Mouse (Mus musculus) embryonic facial prominence, embryonic 15.5 days (tissue): ENCODE measurements around the gene Trnp1. TPM values are rescaled to one million over a fixed set of nuclear protein-coding genes. Genes with fewer than 3 reads are reported as not detected.
A peak's percentile ranks its signal among the peaks of the same experiment; 100 is the strongest.

ENCODE experiments used
- ATAC-seq: fragments of 200-750 bp; cut with Nextera tagmentation; 2 replicates; pipeline ENCODE4 v1.8.0; 2017; ENCODE audit warnings: low read depth, moderate TSS enrichment; ENCODE audit not compliant: insufficient number of reproducible peaks, low FRiP score, low TSS enrichment
- H3K27ac ChIP-seq: fragments of 300-500 bp; sonication (generic); replicated peaks from 2 replicates; pipeline ENCODE4 v1.5.1; 2015; ENCODE audit warnings: mild to moderate bottlenecking, inconsistent platforms
- H3K27me3 ChIP-seq: fragments of 300-500 bp; sonication (generic); 2 replicates; pipeline ENCODE4 v1.6.1; 2015; ENCODE audit warnings: inconsistent platforms
- H3K36me3 ChIP-seq: fragments of 300-500 bp; sonication (generic); 2 replicates; pipeline ENCODE4 v1.6.1; 2015; ENCODE audit warnings: mild to moderate bottlenecking, inconsistent platforms
- H3K4me1 ChIP-seq: fragments of 300-500 bp; sonication (generic); 2 replicates; pipeline ENCODE4 v1.6.1; 2015; ENCODE audit warnings: inconsistent platforms
- H3K4me2 ChIP-seq: fragments of 300-500 bp; sonication (generic); replicated peaks from 2 replicates; pipeline ENCODE4 v1.6.1; 2015; ENCODE audit warnings: mild to moderate bottlenecking, inconsistent platforms
- H3K4me3 ChIP-seq: fragments of 300-500 bp; sonication (generic); replicated peaks from 2 replicates; pipeline ENCODE4 v1.5.1; 2015; ENCODE audit warnings: mild to moderate bottlenecking, inconsistent platforms
- H3K9ac ChIP-seq: fragments of 300-500 bp; sonication (generic); 2 replicates; pipeline ENCODE4 v1.6.1; 2015; ENCODE audit warnings: inconsistent platforms
- H3K9me3 ChIP-seq: fragments of 300-500 bp; sonication (generic); replicated peaks from 2 replicates; pipeline ENCODE4 v1.6.1; 2016; ENCODE audit warnings: inconsistent platforms
- WGBS: fragments of 180-500 bp; shearing (Covaris S2); methylation state at CpG from one replicate; pipeline ENCODE4 v1.1.7; 2015; 5-methylcytosine and 5-hydroxymethylcytosine counted together
- polyA plus RNA-seq: library from polyadenylated mRNA; unstranded; fragments of >200 nt; fragmentation: Nextera tagmentation; extraction: Ambion mirVana; gene quantifications from 2 replicates; pipeline ENCODE4 v1.2.1, GENCODE M21; 2015

The Trnp1 gene
- polyA plus RNA-seq: 8.0 and 9.1 TPM in 2 replicates

- 1% methylated on average over 37 of the region's 53 CpGs for WGBS
- H3K27ac ChIP-seq: no peak within 1 kb of the TSS
- H3K27me3 ChIP-seq: peaks cover 70% of the 10 kb centered on the region
Measured at GRCm38 (mm10) chr4:133498160-133498724, at the start of gene Trnp1. Gene Trnp1 (minus strand): TSS chr4:133498550.

GRCm38 (mm10) chr4:133545272-133546231 is 47.2 kb upstream of the Trnp1 start, which contains the start of gene Nudc:
Gene Nudc (minus strand): TSS chr4:133545996.
- Histone ChIP-seq H3K4me2 (peak within 1 kb of the TSS; percentile 76), H3K27ac (peak within 1 kb of the TSS; percentile 85), H3K27me3 (no peaks in the 10 kb centered on the region), H3K9me3 (no peaks in the 10 kb centered on the region), H3K4me3 (peak within 1 kb of the TSS; percentile 97), H3K4me1 (peaks cover 17% of the 10 kb centered on the region), H3K36me3 (peaks cover 28% of the 10 kb centered on the region), H3K9ac (peak within 1 kb of the TSS; percentile 91)
- ATAC-seq: peak; percentile 98
- 1% methylated on average over 67 of the region's 77 CpGs for WGBS

More at GRCm38 (mm10) chr4:133498160-133498724, at the start of gene Trnp1:
- H3K9me3 ChIP-seq: no peaks in the 10 kb centered on the region
- peak within 1 kb of the TSS; percentile 99 for H3K4me2 ChIP-seq
- peak; percentile 82 for ATAC-seq
- no peaks in the 10 kb centered on the region for H3K36me3 ChIP-seq
- peak within 1 kb of the TSS; percentile 36 for H3K9ac ChIP-seq
- peaks cover 28% of the 10 kb centered on the region for H3K4me1 ChIP-seq
- H3K4me3 ChIP-seq: peak within 1 kb of the TSS; percentile 56

GRCm38 (mm10) chr4:133536652-133537051 is 38.3 kb upstream of the Trnp1 start:
- H3K27me3 ChIP-seq: no peaks in the 10 kb centered on the region
- no peak overlapping the region for H3K27ac ChIP-seq
- 92% methylated on average over 5 of the region's 5 CpGs for WGBS
- no peak overlapping the region for H3K4me3 ChIP-seq
- ATAC-seq: no peak
- no peak overlapping the region for H3K9ac ChIP-seq
- no peaks in the 10 kb centered on the region for H3K4me1 ChIP-seq
- no peaks in the 10 kb centered on the region for H3K9me3 ChIP-seq
- peaks cover 88% of the 10 kb centered on the region for H3K36me3 ChIP-seq
- H3K4me2 ChIP-seq: no peak overlapping the region

GRCm38 (mm10) chr4:133536081-133536480 is 37.7 kb upstream of the Trnp1 start:
- Histone ChIP-seq H3K27me3 (no peaks in the 10 kb centered on the region), H3K27ac (no peak overlapping the region), H3K9ac (no peak overlapping the region), H3K4me1 (no peaks in the 10 kb centered on the region), H3K36me3 (peaks cover 88% of the 10 kb centered on the region), H3K9me3 (no peaks in the 10 kb centered on the region), H3K4me3 (no peak overlapping the region), H3K4me2 (no peak overlapping the region)
- WGBS: 88% methylated on average over 3 of the region's 3 CpGs
- no peak for ATAC-seq

- H3K36me3 ChIP-seq: peaks cover 95% of the 10 kb centered on the region
- 85% methylated on average over 3 of the region's 3 CpGs for WGBS
- no peak for ATAC-seq
- no peak overlapping the region for H3K4me2 ChIP-seq
- no peak overlapping the region for H3K4me3 ChIP-seq
- H3K9me3 ChIP-seq: no peaks in the 10 kb centered on the region
- no peak overlapping the region for H3K27ac ChIP-seq
- H3K4me1 ChIP-seq: no peaks in the 10 kb centered on the region
- H3K27me3 ChIP-seq: no peaks in the 10 kb centered on the region
- no peak overlapping the region for H3K9ac ChIP-seq
Measured at GRCm38 (mm10) chr4:133532777-133533176, 34.4 kb upstream of the Trnp1 start.

- peaks cover 51% of the 10 kb centered on the region for H3K36me3 ChIP-seq
- H3K4me3 ChIP-seq: no peak overlapping the region
- H3K9me3 ChIP-seq: no peaks in the 10 kb centered on the region
Measured at GRCm38 (mm10) chr4:133527788-133528187, 29.4 kb upstream of the Trnp1 start.

GRCm38 (mm10) chr4:133521502-133521901 is 23.2 kb upstream of the Trnp1 start:
- H3K27ac ChIP-seq: no peak overlapping the region

More at GRCm38 (mm10) chr4:133527788-133528187, 29.4 kb upstream of the Trnp1 start:
- 73% methylated on average over 16 of the region's 16 CpGs for WGBS
- no peak for ATAC-seq
- no peaks in the 10 kb centered on the region for H3K4me1 ChIP-seq
- H3K9ac ChIP-seq: no peak overlapping the region
- H3K27me3 ChIP-seq: no peaks in the 10 kb centered on the region
- no peak overlapping the region for H3K4me2 ChIP-seq
- no peak overlapping the region for H3K27ac ChIP-seq

GRCm38 (mm10) chr4:133519369-133519665 is 21.0 kb upstream of the Trnp1 start:
- Histone ChIP-seq H3K9me3 (no peaks in the 10 kb centered on the region), H3K4me1 (peaks cover 9% of the 10 kb centered on the region; the same call in 1 of the 2 replicates), H3K27ac (no peak overlapping the region), H3K9ac (peak overlapping the region; percentile 37), H3K36me3 (no peaks in the 10 kb centered on the region), H3K4me2 (peak overlapping the region; percentile 54), H3K4me3 (peak overlapping the region; percentile 53), H3K27me3 (peaks cover 39% of the 10 kb centered on the region)
- 0 out of 2 replicates have a peak, but pooled peaks have one; percentile 37 for ATAC-seq
- 3% methylated on average over 25 of the region's 25 CpGs for WGBS

More at GRCm38 (mm10) chr4:133521502-133521901, 23.2 kb upstream of the Trnp1 start:
- WGBS: 66% methylated on average over 2 of the region's 2 CpGs
- no peak overlapping the region for H3K4me3 ChIP-seq
- peaks cover 9% of the 10 kb centered on the region; the same call in 1 of the 2 replicates for H3K4me1 ChIP-seq
- H3K9me3 ChIP-seq: no peaks in the 10 kb centered on the region
- no peak for ATAC-seq
- H3K36me3 ChIP-seq: no peaks in the 10 kb centered on the region
- H3K27me3 ChIP-seq: peaks cover 39% of the 10 kb centered on the region
- no peak overlapping the region for H3K4me2 ChIP-seq
- no peak overlapping the region for H3K9ac ChIP-seq

- Histone ChIP-seq H3K4me3 (peak within 1 kb of the TSS; percentile 53), H3K9me3 (no peaks in the 10 kb centered on the region), H3K4me2 (peak within 1 kb of the TSS; percentile 54), H3K4me1 (peaks cover 9% of the 10 kb centered on the region; the same call in 1 of the 2 replicates), H3K27ac (no peak within 1 kb of the TSS), H3K36me3 (no peaks in the 10 kb centered on the region), H3K9ac (peak within 1 kb of the TSS; percentile 37), H3K27me3 (peaks cover 39% of the 10 kb centered on the region)
- ATAC-seq: peak; percentile 74
- 3% methylated on average over 69 of the region's 69 CpGs for WGBS
Measured at GRCm38 (mm10) chr4:133518601-133519368, 20.4 kb upstream of the Trnp1 start, which contains the start of gene Kdf1. Gene Kdf1 (plus strand): TSS chr4:133518963.

GRCm38 (mm10) chr4:133512972-133513371 is 14.6 kb upstream of the Trnp1 start:
- peak; percentile 51; the same call in 1 of the 2 replicates for ATAC-seq
- no peak overlapping the region for H3K9ac ChIP-seq
- WGBS: 13% methylated on average over 8 of the region's 8 CpGs

More at GRCm38 (mm10) chr4:133512972-133513371, 14.6 kb upstream of the Trnp1 start:
- Histone ChIP-seq H3K9me3 (no peaks in the 10 kb centered on the region), H3K27me3 (peaks cover 8% of the 10 kb centered on the region), H3K4me2 (no peak overlapping the region), H3K36me3 (no peaks in the 10 kb centered on the region), H3K4me1 (no peaks in the 10 kb centered on the region), H3K27ac (no peak overlapping the region), H3K4me3 (no peak overlapping the region)
